Mouse (Mus musculus) mouse trophoblast stem cell (cell line): ENCODE data around the gene Ubl5.
"Not testable (repeated sequence)": the region's sequence is repeated elsewhere in the genome, so short reads cannot be mapped to it uniquely, and the experiment has no call there.

Experiments used
- in situ Hi-C, 2 experiments: fragments of 300-500 bp; cut with MseI, MboI; formaldehyde crosslinking; loops; 2 replicates in 1 of 2; 3 replicates in 1 of 2; pipeline ENCODE4 v1.15.1; 2025

Ubl5 gene

DNA sequence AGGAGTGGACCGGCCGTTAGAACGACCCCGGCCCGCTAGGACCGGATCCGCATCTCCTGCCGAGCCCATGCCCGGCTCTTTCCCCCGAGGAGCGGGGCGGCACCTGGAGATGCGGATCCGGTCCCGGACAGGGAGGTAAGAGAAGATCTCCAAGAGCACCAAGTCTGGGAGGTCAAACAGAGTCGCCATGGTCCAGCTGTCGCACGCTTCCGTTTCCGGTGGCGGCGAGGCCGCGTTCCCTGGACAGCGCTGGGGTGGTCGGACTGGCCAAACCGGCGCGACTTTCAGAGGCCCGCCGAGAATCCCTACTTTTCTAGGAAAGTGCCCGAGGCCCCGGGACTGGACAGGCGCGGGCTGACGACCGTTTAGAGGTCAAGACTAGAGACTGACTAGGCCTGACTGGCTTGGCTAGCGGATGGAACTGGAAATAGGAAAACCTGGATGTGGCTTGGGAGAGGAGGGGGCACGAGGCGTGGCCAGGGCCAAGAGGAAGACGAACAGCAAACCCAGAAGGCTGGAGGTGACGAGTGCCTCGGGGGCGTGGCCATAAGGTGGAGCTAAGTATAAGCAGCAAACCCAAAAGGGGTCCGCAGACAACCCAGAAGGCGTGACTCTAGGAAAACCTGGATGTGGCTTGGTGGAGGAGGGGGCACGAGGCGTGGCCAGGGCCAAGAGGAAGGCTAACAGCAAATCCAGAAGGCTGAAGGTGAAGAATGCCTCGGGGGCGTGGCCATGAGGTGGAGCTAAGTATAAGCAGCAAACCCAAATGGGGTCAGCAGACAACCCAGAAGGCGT lies at the start of gene Ubl5:
TSS of gene Ubl5 (plus strand) at position 778 of the 795 bp plus-strand sequence.
- in situ Hi-C loops, result no loop called here

DNA sequence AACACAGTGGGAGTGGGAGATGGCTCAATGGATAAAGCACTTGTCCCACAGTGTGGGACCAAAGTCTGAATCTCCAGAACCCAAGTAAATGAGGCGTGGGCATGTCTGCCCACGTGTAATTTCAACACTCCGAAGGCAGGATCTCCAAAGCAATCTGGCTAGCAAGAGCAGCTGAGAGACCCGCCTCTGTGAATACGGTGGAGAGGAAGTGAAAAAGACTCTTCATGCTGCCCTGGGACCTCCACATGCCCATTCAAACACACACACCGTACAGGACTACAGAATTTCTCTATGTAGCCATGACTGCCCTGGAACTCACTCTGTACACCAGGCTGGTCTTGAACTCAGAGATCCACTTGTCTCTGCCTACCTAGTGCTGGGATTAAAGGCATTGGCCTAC lies 41.4 kb upstream of the Ubl5 start:
- in situ Hi-C loops, result no loop called here

DNA sequence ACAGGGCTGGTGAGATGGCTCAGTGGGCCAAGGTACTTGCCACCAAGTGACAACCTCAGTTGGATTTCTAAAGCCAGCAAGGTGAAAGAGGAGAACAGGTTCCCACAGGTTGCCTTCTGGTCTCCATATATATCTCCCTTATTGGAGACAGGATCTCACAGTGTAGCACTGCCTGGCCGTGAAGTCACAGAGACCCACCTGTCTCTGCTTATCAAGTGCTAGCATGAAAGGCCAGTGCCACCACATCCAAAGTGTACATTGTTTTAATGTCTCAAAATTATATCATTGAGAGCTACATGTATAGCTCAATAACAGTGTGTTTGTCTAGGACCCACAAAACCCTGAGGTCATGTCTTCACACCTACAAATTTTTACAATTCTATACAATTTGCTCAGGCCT lies 36.4 kb upstream of the Ubl5 start:
- in situ Hi-C loops, result no loop called here

DNA sequence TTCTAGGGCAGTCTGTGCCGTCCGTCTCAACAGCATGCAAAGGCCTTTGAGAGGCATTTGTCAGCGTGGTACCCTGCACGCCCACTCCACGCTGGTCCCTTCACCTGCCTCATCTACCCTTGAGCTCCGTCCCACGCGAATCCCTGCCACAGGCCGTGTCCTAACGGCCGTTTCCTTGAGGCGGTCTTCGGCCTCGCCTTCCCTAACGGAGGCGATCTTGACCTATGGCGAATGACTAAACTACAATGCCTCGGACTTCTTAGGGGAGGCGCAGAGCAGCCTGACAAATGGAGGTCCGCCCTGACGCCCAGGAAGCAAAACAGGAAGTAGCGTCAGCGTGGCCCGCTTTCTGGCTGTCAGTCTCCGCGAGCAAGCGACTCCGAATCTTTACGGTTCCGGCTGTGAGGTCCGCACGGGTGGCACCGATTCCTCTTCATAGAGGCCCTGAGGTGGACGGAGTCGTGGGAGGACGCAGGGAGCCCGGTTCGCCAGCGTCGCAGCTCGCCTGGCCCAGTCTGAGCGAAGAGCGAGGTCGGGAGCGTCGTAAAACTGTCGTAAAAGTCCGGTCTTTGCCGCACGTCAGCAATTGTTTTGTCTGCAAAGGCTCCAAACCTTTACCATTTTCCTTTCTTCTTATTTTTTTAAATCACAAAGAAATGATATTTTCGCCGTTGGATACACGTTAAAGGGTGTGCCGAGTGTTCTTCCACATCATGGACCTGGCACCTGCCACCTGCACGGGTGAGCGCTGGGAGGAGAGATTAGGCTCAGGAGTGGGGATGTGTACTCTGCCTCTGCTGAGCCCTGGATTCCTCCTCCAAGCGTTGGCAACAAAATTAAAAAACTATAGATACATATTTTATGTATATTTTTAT lies 35.3 kb upstream of the Ubl5 start:
- in situ Hi-C loops, result no loop called here

DNA sequence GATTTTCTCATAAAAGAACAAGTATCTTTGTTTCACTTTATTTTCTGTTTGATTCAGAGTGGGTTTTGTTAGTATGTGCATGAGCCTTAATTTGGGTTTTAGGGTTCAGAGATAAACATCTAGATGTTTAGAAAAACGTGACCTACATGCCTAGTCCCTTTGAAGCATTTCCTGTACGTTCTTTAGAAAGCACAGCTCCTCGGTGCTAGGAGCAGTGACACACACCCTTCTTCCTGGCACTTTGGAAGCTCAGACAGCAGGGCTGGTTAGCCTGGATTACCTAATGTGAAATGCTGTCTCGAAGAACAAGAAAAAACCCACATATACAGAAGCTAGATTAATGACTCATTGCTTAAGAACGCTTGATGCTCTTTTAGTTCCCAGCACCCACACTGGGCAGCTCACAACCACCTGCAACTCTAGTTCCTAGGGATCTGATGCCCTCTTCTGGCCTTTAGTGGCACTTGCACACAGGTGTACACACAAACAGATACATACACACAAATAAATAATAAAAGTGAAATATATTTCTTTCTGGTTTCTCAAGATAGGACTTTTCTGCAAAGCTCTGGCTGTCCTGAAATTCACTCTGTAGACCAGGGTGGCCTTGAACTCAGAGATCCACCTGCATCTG lies 32.7 kb upstream of the Ubl5 start:
- in situ Hi-C loops, result no loop called here

DNA sequence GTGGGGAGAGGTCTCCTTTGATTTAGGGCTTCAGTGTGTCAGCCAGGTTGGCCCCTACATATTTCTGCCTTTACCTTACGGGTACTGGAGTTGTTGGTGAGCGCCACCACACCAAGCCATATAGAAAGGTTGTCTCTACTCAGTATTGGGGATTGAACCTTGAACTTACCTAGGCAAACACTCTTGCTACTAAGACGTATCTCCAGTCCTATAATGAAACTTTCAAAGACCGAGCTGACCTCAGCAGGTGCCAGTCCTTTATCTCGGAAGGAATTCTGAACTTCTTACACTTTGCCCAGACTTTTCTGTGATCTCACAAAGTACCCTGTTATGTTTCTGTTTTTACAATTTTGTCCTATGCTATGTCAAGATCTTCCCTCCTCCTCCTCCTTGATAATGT lies 30.7 kb upstream of the Ubl5 start:
- in situ Hi-C loops, result no loop called here

DNA sequence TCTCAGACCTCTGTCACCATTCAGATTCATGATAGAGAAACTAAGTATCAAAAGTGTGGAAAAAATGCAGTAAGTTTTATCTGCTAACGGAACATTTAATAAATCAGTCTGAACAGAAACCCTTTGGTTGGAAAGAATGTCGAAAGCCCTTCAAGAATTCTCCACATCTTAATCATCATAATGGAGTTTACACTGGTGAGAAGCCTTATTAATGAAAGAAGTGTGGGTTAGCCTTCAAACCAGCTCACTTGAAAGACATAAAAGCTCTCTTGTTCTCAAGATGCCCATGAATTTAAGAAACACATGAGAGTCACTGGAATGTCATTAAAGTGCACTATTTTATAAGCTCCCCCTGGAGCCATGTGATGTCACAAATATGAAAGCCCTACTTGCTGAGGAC lies 26.0 kb upstream of the Ubl5 start:
- in situ Hi-C loops, result no loop called here

DNA sequence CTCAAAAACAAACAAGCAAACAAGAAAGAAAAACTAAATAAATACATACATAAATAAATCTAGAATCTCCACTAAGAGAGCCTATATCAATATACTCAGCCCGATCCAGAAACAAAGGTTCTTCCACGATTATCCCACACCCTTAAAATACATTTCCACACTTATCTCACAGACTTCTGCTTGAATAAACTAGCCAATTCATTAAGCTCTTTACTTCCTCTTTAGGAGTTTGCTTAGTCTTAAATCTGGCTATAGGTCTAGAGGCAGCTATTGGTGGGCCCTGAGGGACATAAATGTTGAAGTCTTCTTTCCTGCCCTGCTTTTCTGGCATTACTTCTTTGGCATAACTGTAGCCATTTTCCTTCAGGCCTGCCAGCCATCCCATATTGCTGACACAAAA lies 11.3 kb upstream of the Ubl5 start:
- in situ Hi-C loops, result no loop called here

DNA sequence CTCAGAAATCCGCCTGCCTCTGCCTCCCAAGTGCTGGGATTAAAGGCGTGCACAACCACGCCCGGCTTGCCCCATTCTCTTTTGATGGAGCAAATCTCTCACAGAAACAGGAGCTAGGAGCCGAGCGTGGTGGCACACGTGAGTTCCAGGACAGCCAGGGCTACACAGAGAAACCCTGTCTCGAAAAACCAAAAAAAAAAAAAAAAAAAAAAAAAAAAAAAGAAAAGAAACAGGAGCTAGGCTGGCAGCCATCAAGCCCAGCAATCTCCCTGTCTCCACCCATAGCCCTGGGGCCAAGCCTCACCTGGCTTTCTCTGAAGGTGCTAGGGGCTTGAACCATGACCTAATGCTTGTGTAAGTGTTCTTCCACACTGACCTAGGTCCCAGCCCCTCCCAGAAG lies 7.0 kb upstream of the Ubl5 start:
- in situ Hi-C loops, result not testable (repeated sequence)

DNA sequence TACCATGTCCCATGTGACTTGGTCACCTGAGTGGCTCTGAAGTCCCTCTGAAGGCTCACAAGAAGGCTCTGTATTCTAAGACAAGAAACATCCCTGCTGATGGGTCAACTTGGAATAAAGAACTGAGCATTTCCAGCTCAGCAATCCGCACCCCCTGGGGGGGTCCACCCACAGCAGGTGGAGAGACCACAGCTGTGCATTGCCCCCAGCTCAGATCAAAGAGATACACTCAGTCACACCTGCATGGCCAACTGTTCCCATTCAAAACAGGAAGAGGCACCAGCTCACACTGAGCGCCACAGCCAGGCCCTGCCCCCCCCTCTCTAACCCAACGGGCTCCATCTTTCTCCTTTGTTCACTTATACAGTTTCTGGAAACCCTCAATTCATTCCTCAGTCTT lies 6.4 kb upstream of the Ubl5 start:
- in situ Hi-C loops, result no loop called here

DNA sequence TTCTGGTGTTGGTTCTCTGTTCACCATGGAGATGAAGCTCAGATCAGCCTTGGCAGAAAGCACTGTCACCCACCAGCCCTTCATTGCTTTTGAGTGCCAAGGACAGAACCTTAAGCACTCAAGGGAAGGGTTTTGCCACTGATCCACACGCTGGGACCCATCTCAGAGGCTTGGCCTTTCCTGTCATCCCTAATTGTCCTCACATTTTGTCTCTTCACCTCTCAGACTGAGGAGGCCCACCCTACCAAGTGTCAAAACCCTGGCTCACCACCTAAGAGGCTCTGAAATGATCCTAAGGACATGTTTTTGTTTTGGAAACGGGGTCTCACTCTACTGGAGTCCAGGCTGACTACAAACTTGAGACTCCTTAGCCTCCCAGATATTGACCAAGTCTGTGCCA lies 5.9 kb upstream of the Ubl5 start:
- in situ Hi-C loops, result no loop called here

DNA sequence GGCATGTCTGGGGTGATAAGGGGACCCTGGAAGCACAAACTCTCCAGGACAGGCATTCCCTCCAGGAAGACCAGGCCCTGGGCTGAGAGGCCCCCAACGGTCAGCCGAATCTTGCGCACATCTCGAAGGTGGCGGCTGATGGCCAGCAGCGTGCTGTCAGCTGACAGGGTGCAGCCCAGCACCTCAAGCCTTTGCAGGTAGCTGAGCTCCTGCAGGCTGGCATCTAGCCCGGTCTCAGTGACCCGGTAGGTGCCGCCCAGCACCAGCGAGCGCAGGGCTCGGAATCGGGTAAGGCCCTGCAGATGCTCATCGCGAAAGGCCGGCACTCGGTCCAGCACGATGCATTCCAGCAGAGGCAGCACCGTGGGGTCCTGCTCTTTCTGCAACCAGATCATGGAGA lies 4.1 kb upstream of the Ubl5 start:
- in situ Hi-C loops, result no loop called here

DNA sequence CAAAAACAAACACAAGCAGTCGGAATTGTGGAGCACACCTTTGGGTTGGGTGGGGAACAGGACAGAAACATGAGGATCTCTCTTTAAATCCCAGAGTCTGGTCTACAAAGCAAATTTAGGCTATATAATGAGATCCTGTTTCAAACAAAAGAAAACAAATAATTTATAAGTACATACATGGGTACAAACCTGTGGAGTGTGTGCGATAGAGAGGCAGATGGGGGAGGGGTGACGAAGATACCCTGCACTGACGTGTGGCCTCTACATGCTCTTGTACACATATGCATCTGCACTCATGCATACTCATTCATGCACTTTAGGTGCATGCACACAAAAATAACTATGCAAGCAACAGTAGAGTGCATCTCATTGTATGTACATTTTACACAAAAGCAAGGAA lies 3.2 kb upstream of the Ubl5 start:
- in situ Hi-C loops, result no loop called here

DNA sequence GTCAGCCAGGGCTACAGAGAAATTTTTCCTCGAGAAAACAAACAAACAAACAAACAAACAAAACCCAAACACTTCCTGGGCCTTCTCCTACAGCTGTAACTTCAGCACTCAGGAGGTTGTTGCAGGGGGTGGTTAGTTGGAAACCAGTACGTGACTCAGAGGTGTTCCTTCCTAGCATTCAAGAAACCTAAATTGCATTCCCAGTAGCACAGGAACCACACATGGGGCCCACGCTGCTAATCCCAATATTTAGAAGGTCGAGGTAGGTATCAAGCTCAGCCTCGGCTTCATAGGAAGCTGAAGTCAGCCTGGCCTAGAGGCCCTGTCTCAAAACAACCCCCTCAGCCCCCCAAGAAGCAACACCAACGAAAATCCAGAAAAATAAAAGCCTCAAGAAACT lies 1.2 kb upstream of the Ubl5 start:
- in situ Hi-C loops, result no loop called here

DNA sequence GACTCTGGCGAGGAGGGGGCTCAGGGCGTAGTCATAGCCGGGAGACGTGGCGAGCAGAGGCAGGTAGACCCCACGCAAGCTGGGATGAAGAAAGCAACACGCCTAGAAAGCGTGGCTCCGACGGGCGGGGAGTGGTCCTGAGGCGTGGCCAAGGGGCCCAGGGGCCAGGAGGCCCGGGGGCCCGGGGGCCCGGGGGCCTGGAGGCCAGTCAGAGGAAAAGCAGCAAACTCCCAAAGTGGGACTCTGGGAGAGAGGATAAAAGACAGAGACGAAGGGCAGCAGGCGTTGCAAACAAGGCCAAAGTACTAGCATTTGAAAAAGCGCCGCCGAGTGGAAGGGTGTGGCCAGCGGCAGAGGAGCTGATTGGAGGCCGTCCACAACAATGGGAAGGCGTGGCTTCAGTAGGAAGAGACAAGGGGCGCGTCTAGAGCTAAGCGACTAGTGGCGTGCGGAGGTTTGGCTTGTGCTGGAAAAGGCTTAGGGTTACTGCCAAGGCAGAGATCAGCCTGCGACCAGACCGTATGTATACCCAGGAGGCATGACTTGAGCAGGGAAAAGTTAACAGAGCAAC lies 303 bp downstream of the Ubl5 start:
- in situ Hi-C loops, result no loop called here

DNA sequence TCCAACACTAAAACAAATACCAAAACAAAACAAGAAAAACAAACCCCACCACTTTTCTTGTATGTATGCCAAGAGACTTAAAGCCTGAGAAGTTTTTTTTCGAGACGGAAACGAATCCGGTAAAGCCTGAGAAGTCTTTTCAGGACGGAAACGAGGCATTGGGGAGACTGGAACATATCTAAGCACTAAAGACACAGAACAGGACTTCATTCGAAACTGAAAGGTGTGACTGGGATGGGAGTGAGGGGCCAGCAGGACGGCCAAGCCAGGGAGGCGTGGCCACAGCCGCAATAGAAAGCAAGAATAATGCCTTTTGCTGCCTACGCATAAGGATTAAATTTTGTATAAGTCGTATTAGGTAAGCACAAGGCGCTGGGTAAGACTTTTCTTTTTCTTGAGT lies 1.1 kb downstream of the Ubl5 start:
- in situ Hi-C loops, result no loop called here

DNA sequence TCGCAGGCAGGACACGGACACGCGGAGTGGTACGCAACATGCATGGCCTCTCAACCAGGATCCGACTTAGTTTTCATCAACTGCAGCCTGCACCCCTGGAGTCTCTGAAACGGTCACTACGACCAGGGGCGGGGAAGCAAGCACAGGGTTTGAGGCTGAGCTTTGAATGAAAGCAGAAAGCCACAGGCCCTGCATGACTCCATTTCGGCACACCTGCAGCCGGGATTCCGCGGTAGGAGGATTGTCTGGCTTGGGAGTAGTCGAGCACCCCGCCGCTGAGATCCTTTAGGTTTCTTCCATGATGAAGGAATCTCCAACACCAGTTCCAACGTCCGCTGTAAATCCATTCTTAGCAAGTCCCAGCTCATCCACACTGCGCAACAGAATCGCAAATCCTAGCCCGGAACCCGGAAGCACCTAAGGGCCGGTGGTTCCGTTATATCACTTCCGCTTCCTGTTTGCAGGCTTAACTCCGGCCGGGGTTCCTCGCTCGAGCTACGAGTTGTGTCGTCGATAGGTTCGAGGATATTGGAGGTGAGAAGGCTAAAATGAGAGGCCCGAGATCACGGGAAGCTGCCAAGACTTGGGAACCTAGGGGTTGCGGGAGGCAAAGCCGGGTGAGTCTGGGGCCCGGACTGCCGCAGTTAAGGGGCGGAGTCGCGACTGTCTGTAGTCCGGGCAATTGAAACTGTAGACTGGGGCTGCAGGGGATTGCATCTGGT lies 1.8 kb downstream of the Ubl5 start, which contains the start of gene Fbxl12:
TSS of gene Fbxl12 (minus strand) at position 408 of the 722 bp plus-strand sequence.
- in situ Hi-C loops, result no loop called here

DNA sequence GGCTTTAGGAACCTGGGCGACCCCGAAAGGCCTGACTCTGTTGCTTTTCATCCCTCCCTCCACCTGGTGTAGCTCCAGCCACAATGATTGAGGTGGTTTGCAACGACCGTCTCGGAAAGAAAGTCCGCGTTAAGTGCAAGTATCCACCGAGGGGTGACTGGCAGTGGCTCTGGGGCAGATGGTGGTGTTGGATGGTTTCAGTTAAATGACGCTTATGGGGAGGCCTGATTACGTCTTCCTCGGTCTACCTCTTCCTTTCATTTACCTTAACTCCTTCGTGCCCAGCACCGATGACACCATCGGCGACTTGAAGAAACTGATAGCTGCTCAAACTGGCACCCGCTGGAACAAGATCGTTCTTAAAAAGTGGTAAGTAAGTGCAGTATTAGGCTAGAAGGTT lies 2.4 kb downstream of the Ubl5 start:
- in situ Hi-C loops, result no loop called here

DNA sequence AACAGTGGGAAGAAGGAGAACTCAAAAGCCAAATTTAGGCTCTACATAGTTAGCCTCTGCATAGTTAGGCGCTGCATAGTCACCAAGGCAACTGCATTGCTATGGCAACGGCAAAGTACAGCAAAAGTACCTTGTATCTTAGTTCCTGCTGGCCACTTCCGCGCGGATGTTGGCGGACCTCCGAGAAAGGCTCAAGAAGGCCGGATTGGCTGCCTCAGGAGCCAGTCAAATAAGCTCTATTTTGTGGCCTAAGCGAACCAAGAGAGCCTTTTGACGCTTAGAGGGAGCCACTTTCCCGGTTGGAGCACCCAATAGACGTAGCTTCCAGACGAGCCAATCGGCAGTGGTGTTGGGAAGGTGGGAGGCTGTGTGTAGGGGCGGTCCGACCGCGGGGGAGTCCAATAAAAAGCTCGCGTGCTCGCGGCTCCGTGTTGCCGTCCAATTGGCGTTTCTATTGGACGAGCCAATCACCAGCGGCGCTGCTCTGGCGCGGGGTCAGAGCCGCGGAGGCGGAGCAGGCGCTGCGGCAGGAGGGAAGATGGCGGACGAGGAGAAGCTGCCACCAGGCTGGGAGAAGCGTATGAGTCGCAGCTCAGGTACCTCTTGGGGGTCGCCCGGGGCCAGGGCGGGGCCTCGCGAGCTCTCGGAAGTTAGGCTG lies 9.1 kb downstream of the Ubl5 start, which contains the start of gene Pin1:
TSS of gene Pin1 (plus strand) at position 494 of the 658 bp plus-strand sequence.
- in situ Hi-C loops, result no loop called here

DNA sequence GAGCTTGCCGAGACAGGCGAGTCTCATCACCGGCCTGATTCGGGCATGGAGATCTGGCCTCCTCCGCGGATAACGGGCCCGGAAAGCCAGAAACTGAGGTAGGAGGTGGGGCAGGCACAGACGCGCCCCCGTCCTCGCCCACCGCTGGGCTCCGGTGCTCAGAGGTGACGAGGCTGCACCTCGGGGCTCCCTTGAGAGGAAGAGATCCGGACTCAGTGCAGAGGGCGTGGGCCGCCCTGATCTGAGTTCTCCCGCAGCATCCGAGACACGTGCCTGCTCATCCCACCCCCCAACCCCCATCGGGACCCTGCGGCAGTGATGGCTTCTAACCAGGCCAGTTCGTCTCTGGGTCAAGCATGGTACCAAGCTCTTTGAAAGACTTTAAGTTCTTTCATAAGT lies 9.6 kb downstream of the Ubl5 start:
- in situ Hi-C loops, result no loop called here

DNA sequence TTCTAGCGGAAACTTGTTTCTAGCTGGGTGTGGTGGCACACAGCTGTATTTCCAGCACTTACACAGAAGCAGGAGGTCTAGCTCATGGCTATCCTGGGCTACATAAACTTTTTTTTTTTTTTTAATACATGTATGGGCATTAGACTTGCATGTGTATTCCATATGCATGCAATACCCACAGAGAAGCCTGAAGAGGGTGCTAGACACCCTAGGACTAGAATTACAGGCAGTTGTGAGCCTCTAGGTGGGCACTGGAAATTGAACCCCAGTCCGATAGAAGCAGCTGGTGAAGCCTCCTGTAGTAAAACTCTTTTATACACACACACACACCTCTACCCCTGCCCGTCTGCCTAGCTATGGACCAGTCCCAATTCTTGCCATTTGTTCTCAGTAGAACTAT lies 11.2 kb downstream of the Ubl5 start:
- in situ Hi-C loops, result no loop called here
